Mouse (Mus musculus) MEL (cell line): ENCODE measurements around the gene Orc4.
A peak's percentile ranks its signal among the peaks of the same experiment; 100 is the strongest.

ENCODE experiments used
- ETS1 ChIP-seq: IDR thresholded peaks from 2 replicates; pipeline ENCODE4 v1.6.1; 2012; ENCODE audit warnings: low read depth, mild to moderate bottlenecking, inconsistent platforms, low read length, improper control_type of control experiment, moderate library complexity
- POLR2A ChIP-seq, 2 experiments: IDR thresholded peaks; 2 replicates each; pipeline ENCODE4 v1.6.1; 2011 to 2012; ENCODE audit warnings: low read length in 2 of 2, mild to moderate bottlenecking in 2 of 2, control low read depth in 1 of 2, improper control_type of control experiment in 1 of 2, low read depth in 1 of 2, moderate library complexity in 1 of 2; ENCODE audit not compliant: control insufficient read depth in 1 of 2, insufficient read depth in 1 of 2, poor library complexity in 1 of 2

- TF ChIP-seq ETS1 (peak; percentile 61; the same call in 1 of the 2 replicates), POLR2A (IDR thresholded peaks at IDR 0.05; ENCODE audit: control insufficient read depth in 1 of 2, insufficient read depth in 1 of 2, low read depth in 1 of 2, low read length in 2 of 2, poor library complexity in 1 of 2) (peak; percentile 81 to 97)
Observed at GRCm38 (mm10) chr2:48948841-48949584, 1.1 kb downstream of the Orc4 start, which contains the start of gene Mbd5.
